Mouse (Mus musculus) testis, adult 2 months (tissue): ENCODE data around the gene Atxn7l2.

Experiments used
- CTCF ChIP-seq: fragments of 200-500 bp; IDR thresholded peaks from 2 replicates; pipeline ENCODE4 v1.5.1; 2012; ENCODE audit warnings: low read depth, mild to moderate bottlenecking, inconsistent platforms, low read length, moderate library complexity; ENCODE audit not compliant: control insufficient read depth, insufficient read depth, insufficient replicate concordance
- POLR2A ChIP-seq: fragments of 200-500 bp; IDR thresholded peaks from 2 replicates; pipeline ENCODE4 v1.6.1; 2012; ENCODE audit warnings: low read depth, mild to moderate bottlenecking, inconsistent platforms, low read length, moderate library complexity; ENCODE audit not compliant: control insufficient read depth

DNA sequence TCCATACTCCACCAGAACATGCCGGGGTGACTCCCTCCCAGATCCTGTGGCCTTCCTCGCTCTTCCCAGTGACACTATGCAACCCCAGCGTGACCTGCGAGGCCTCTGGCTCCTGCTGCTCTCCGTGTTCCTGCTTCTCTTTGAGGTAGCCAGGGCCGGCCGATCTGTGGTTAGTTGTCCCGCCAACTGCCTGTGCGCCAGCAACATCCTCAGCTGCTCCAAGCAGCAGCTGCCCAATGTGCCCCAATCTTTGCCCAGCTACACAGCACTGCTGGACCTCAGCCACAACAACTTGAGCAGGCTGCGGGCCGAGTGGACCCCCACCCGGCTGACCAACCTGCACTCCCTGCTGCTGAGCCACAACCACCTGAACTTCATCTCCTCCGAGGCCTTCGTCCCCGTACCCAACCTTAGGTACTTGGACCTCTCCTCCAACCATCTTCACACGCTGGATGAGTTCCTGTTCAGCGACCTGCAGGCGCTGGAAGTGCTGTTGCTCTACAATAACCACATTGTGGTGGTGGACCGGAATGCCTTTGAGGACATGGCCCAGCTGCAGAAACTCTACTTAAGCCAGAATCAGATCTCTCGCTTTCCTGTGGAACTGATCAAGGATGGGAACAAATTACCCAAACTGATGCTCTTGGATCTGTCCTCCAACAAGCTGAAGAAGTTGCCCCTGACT lies 23.5 kb downstream of the Atxn7l2 start:
- no peak for TF ChIP-seq CTCF
- no peak for TF ChIP-seq POLR2A
